Mouse (Mus musculus) ES-Bruce4 (cell line): ENCODE results near the gene Polr1b.

Experiments
- CTCF ChIP-seq: IDR thresholded peaks from one replicate; pipeline ENCODE4 v1.8.1; 2011; ENCODE audit warnings: low read depth, low read length
- EP300 ChIP-seq: IDR thresholded peaks from 2 replicates; pipeline ENCODE4 v1.6.1; 2011; ENCODE audit warnings: low read depth, low read length; ENCODE audit not compliant: insufficient read depth
- POLR2A ChIP-seq: IDR thresholded peaks from one replicate; pipeline ENCODE4 v1.8.1; 2011; ENCODE audit warnings: low read length; ENCODE audit not compliant: insufficient read depth

GRCm38 (mm10) chr2:129150386-129150785 lies 49.6 kb downstream of the Polr1b start:
- TF ChIP-seq POLR2A (no peak), CTCF (no peak), EP300 (no peak)
